Mouse (Mus musculus) bone marrow, adult 2 months (tissue): ENCODE results near the gene Wasf3.

Experiments
- CTCF ChIP-seq: fragments of 200-500 bp; IDR thresholded peaks from 2 replicates; pipeline ENCODE4 v1.5.1; 2011; ENCODE audit warnings: low read length, control low read depth; ENCODE audit not compliant: control insufficient read depth, insufficient read depth
- POLR2A ChIP-seq: fragments of 200-500 bp; IDR thresholded peaks from 2 replicates; pipeline ENCODE4 v1.6.1; 2011; ENCODE audit warnings: low read depth, mild to moderate bottlenecking, control low read depth, low read length, borderline replicate concordance; ENCODE audit not compliant: control insufficient read depth

- TF ChIP-seq POLR2A (no peak), CTCF (no peak)
Observed at GRCm38 (mm10) chr5:146352006-146352405, 32.8 kb upstream of the Wasf3 start.
